Comparison of ENCODE assay signal across 21 mouse cellular contexts in genomic region chr13:92073111-92073510, GRCm38 (mm10). TPM values are rescaled to one million over a fixed set of nuclear protein-coding genes. Genes with fewer than 3 reads are reported as not detected.
A peak's percentile ranks its signal among the peaks of the same experiment; 100 is the strongest.
DNase-seq lines count a peak whose midpoint lies in the region; ATAC-seq lines count a peak whose summit lies in the region.
"Had no signal": no experiment of that assay in that cellular context is flagged by ENCODE, and none has a peak within 500 bp of the region (broad histone marks: within the 10 kb centered on the region; RNA-seq: fewer than 3 reads in every experiment).

No protein-coding gene starts in this region.

- H3K36me3 ChIP-seq in lung, embryonic 15.5 days = no peaks in the 10 kb centered on the region
- H3K36me3 ChIP-seq: limb, embryonic 12.5 days; midbrain, embryonic 13.5 days; neural tube, embryonic 15.5 days had no signal

- H3K4me1 ChIP-seq in lung, embryonic 15.5 days = no peaks in the 10 kb centered on the region
- H3K4me1 ChIP-seq: limb, embryonic 12.5 days; midbrain, embryonic 13.5 days; neural tube, embryonic 15.5 days had no signal

- H3K4me3 ChIP-seq in lung, embryonic 15.5 days = no peak overlapping the region
- H3K4me3 ChIP-seq: limb, embryonic 12.5 days; midbrain, embryonic 13.5 days; neural tube, embryonic 15.5 days had no signal

- peak; percentile 49; the same call in 1 of the 2 replicates for ATAC-seq in lung, embryonic 15.5 days (ENCODE audit: borderline replicate concordance, extremely low read depth, low FRiP score, low TSS enrichment)
- ATAC-seq: forebrain, postnatal 0 days; midbrain, embryonic 13.5 days had no signal

- no peaks in the 10 kb centered on the region for H3K9me3 ChIP-seq in lung, embryonic 15.5 days
- H3K9me3 ChIP-seq: limb, embryonic 12.5 days; midbrain, embryonic 13.5 days; neural tube, embryonic 15.5 days had no signal

- H3K27ac ChIP-seq in lung, embryonic 15.5 days = no peak overlapping the region
- H3K27ac ChIP-seq: limb, embryonic 12.5 days; liver, embryonic 14.5 days; midbrain, embryonic 13.5 days; neural tube, embryonic 15.5 days had no signal

- DNase-seq in embryo, embryonic 10.5 days (ENCODE audit: low spot score) = peak; percentile 15
- DNase-seq in embryo, embryonic 9.5 days (ENCODE audit: extremely low spot score) = no peak
- DNase-seq in lung, adult 18-20 months = no peak
- DNase-seq in ZHBTc4 (ENCODE audit: low read depth, low spot score) = peak; percentile 59
- peak; percentile 11 for DNase-seq in retina, postnatal 1 day
- no peak for DNase-seq in gastrocnemius, postnatal 10 days
- DNase-seq in urinary bladder, postnatal 36 days (ENCODE audit: low spot score in 2 of 2) = no peak
- DNase-seq: adrenal gland, postnatal 25 days; B cell, adult 2 months; cerebellum, adult 2 months; forebrain, postnatal 0 days; gastrocnemius, postnatal 25 days; kidney, adult 2 months; kidney, postnatal 36 days; layer of hippocampus, adult 9-11 months had no signal

- H3K9ac ChIP-seq in lung, embryonic 15.5 days = no peak overlapping the region
- H3K9ac ChIP-seq: forebrain, postnatal 0 days; limb, embryonic 12.5 days; liver, embryonic 14.5 days; midbrain, embryonic 13.5 days; neural tube, embryonic 15.5 days had no signal

- WGBS in lung, embryonic 15.5 days = 19% methylated on average over 1 of the region's 1 CpGs

- no peak overlapping the region for H3K4me2 ChIP-seq in lung, embryonic 15.5 days
- H3K4me2 ChIP-seq: limb, embryonic 12.5 days; midbrain, embryonic 13.5 days; neural tube, embryonic 15.5 days had no signal

- no peaks in the 10 kb centered on the region for H3K27me3 ChIP-seq in lung, embryonic 15.5 days
- H3K27me3 ChIP-seq: limb, embryonic 12.5 days; midbrain, embryonic 13.5 days; neural tube, embryonic 15.5 days had no signal

RNA-seq across cellular contexts. Expression of gene Rasgrf2, which starts 58.3 kb away (rescaled TPM):
- 0.09 and 0.16 TPM in 2 replicates for polyA plus RNA-seq in lung, embryonic 15.5 days (2015; fragmentation: Nextera tagmentation; extraction: Ambion mirVana)
- 1 to 10 TPM; 2.0 to 2.3 TPM for total RNA-seq in gastrocnemius, postnatal 10 days (2021)
- total RNA-seq: hematopoietic stem cell, adult 5-6 weeks had no signal
- polyA plus RNA-seq: limb, embryonic 12.5 days had no signal

Comparison
In these comparisons a context has a peak if more than half of its experiments do, and no peak if none do; other contexts are left out.
1. DNase-seq: peak in embryo, embryonic 10.5 days (single experiment), ZHBTc4 (single experiment) and retina, postnatal 1 day (single experiment); none in embryo, embryonic 9.5 days (single experiment), lung, adult 18-20 months (0 of 2), gastrocnemius, postnatal 10 days (single experiment) and urinary bladder, postnatal 36 days (0 of 2).